Mouse (Mus musculus) T-helper 1 cell (primary cell): ENCODE results near the gene Poll.

Experiments used
- in situ Hi-C: fragments of 300-600 bp; cut with MboI, MseI; formaldehyde crosslinking; loops from one replicate; pipeline ENCODE4 v1.15.1; 2025; ENCODE audit warnings: high pct_unique_total_duplicates

Poll gene

DNA sequence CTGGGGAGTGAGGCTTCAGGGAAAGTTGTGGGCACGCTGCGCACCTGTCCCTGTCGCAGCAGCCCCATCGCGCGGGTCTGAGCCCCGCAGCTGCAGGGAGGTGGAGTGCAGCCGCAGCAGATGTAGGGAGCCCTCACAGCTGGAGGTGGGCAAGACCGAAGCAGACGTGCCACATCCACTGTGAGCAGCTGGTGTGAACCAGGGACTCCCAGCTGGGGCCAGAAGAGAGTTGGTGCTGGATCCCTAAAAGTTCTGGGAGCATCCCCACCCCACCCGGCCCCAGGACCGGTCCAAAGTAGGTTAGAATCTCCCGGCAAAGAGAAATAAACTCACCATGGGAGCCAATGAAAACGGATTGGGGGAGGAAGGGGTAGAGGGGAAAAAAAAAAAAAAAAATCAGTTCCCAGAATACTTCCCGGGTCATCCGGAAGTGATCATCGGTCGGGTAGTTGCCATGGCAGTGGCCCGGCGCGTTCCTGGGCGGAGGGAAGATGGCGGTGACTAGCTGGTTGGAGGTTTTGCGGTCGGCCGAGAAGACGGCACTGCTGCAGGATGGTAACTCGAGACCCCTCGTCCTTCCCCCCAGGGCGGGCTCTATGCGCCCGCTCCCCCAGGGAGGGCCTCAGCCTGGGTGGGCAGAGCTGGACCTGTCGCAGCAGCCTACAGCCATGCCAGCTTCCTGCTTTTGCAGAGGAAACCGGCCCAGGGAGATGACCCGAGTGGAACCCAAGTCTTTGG is at the start of gene Poll, which contains the start of gene Gm17018:
Gene Poll, minus strand, starts transcription at position 379 of the 738 bp plus-strand sequence.
Gene Gm17018, plus strand, starts transcription at position 463 of the 738 bp plus-strand sequence.
- in situ Hi-C loops, result no loop called here

DNA sequence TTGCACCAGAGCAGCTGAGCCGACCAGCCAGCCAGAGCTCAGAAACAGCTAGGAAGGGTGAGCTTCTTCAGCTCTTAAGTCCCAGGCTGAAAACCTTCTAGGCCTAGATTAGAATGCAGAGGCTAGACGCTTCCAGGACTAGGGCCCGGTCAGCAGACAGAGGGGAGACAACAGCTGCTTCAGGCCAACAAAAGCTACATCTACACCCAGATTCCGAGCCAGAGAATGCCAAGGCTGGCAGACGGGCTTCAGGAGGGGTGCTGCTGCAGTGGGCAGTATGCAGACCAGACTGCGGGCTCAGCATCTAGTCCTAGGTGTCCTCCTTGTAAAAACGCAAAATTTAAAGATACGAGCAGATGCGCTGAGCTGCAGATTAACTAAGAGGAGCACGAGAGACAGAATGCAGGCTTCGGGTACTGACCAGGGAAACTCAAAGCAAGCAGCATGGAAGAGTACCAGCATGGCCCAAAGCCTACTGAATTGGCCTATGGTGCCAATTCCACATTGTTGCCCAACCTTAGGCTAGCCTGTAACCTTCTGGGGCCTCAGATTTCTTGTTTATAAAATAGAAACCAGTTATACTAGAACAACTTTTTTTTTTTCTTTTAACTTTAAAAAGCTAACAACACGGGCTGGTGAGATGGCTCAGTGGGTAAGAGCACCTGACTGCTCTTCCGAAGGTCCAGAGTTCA is 48.5 kb upstream of the Poll start:
- in situ Hi-C loops, result no loop called here

DNA sequence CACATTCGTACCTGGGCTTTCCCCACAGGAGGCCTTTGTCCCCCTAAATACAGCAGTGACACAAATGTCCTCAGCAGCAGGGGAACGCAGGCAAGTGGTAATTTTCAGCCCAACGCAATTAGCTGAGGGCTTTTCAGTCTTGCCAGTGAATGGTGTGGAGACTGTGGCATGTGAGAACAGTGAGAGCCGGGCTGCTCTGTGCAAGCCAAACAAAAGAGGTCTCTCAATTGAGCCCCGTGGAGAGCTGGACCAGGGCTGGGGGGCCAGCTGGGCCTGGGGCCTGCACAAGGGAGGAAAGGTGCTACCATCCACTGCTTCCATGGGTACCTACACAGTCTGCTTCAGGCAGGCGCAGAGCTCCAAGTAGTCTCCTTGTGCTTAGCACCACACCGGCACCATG is 47.1 kb upstream of the Poll start:
- in situ Hi-C loops, result no loop called here

DNA sequence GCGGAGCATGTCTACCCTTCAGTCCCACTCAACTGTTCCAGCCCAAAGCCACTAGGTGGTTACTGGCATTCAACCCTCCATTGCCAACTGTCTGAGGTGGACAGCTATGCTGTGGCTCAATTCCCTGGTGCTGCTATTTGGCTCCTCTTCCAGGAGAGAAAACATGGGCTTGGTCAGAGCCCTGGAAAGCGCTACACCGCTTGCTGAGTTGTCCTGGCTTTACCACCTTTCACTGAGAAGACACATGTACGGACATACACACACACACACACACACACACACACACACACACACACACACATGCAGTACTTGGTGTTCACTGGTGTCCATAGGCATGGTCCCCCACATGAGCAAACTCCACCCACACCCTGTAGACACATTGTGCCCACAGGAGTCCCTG is 46.4 kb upstream of the Poll start:
- in situ Hi-C loops, result no loop called here

DNA sequence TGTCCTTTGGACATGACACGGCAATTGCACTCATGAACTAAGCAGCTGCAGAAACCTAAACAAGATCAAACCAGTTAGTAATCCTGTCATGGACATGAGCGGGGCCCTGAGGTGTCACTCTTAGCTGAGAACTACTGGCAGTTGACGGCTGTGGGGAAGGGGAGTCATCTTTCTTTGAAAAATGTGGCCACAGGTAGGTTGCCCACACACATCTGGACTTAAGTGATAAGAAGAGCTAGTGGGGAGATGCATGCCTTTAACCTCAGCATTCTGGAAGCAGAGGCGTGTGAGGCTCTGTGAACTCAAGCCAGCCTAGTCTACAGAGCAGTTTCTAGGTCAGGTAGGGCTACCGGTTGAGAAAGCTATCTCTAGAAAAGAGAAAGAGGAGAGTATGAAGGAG is 42.3 kb upstream of the Poll start:
- in situ Hi-C loops, result loop anchor here (5.0 kb wide), 1 partner anchor 35 kb away; no protein-coding TSS in a partner anchor

DNA sequence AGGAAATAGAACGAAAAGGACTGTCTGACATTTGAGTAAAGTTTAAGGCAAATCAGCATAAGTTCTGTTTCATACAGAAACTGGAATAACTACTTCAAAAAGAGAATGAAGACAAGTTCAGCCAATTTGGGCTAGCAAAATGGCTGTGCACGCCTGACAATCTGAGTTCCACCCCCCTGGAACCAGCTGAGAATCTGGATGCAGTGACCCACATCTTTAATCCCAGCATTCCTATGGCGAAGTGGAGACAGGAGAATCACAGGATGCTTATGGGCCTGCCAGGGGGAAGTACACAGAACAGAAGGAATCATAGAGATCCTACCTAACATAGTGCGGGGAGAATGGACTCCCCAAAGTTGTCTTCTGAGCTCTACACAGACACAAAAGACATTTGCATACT is 36.8 kb upstream of the Poll start:
- in situ Hi-C loops, result no loop called here

DNA sequence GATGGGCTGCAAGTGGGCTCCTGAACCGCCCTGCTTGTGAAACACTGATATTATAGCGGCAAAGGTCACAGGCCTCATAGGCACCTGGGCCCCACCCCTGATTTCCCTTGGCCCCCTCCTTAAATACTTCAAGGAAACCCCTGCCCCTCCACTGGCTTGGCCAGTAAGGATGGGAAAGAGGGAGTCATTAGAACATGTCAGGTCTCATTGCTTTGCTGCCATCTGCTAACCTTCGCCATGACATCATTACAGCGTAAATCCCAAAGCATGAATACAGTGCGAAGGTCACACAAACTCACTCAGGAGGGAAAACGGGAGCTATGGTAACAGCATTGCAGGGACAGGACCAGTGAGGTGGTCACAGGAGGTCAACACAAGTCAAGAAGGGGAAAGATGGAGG is 36.1 kb upstream of the Poll start:
- in situ Hi-C loops, result no loop called here

DNA sequence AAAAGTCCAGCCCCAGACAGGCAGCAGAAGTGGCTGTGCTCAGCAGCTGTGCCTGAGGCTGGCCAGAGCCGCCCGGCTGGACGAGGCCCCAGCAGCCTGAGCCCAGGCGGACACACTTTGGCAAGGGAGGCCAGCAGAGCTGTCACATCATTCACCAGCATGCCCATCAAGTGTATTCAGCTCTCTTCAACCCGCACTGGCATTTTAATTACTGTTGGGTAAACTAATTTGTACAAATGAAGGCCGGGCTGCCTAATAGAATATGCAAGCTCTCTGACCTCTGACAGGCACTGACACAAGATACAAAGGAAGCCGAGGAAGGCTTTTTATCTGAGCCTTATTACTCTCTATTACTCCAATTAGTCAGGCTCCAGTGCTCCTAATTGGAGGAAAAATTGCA is 35.7 kb upstream of the Poll start:
- in situ Hi-C loops, result no loop called here

DNA sequence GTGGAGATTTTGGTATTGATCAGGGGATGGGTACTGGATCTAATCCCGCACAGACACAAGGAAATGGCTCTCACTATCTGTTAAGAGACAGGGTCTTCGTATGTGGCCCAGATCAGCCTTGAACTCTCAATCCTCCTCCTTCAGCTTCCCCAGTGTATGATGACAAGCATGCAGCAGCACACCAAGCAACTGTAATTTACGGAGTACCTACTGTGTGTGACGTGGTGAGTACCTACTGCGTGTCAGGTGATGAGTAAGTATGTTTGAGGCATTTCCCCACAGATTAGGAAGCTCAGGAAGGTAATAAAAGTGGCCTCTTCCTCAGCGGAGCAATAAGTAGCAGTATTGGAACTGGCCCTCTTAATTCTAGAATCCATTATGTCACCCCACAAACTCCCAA is 35.1 kb upstream of the Poll start:
- in situ Hi-C loops, result no loop called here

DNA sequence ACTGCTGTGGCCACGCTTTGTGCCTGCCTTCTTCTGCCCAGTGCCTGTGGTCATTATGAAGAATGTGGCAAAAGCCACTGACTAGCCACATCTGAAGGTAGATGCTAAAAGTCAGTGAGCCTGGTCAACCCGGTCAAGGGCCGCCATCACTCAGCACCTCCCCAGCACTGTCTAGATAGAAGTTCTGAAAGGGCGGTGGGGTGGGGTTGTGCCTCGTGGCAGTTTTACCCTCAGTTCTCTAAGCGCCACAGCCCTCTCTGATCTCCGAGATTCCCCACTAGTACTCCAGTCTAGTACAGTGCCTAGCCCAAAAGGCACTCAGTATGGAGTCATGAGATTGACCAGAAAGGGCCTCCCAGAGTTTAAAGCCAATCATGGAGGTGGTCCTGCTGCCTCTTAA is 33.7 kb upstream of the Poll start:
- in situ Hi-C loops, result no loop called here

DNA sequence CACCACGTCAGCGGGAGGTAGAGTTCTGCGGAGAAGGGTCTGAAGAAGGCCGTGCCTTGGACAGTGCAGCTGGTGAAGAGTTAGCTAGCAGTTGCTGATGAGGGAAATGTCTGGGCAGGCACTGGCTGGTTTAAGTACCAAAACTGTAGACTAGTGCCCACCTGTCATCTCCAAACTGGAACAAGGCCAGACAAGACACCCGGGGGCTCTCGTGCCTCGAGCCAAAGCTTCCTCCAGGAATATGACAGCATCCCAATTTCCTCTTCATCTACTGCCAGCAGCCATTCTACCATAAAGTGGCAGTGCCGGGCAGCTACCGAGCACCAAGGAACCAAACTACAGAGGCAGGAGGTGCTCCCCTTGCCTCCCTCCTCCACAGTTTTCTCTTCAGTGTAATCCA is 32.6 kb upstream of the Poll start:
- in situ Hi-C loops, result no loop called here

DNA sequence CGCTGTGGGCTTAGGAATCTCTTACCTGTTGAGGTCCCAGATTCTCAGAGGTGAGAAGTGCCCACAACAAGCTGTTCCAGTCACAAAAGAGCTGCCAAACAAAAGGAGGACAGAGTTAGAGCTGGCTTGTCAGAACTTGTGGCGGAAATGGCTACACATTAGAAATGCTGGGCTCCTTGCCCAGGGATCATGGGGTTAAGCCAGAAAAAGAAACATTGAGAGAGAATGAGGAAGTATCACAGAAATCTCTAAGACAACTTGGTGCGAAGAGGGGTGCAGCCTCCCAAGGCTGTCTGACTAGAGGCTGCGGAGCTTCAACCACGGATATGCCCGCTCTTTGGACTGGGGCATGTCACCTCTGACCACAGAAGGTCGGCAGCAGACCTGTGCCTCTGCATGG is 31.4 kb upstream of the Poll start:
- in situ Hi-C loops, result no loop called here

DNA sequence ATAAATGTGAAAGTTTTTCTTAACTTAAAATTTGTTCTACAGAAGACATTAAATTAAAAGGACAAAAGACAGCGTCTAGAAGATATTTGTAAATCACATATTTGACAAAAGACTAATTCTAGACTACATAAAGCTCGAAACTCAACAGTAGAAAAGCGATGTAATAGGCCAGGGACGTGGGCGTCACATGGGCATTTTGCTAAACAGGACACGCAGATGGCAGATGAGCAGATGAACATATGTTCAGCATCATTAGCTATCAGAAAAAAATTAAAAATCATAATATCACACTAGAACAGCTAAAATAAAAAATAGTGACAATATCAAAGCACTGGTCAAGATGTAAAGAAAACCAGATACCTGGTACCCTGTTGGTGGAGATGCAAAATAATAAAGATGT is 29.4 kb upstream of the Poll start:
- in situ Hi-C loops, result no loop called here

DNA sequence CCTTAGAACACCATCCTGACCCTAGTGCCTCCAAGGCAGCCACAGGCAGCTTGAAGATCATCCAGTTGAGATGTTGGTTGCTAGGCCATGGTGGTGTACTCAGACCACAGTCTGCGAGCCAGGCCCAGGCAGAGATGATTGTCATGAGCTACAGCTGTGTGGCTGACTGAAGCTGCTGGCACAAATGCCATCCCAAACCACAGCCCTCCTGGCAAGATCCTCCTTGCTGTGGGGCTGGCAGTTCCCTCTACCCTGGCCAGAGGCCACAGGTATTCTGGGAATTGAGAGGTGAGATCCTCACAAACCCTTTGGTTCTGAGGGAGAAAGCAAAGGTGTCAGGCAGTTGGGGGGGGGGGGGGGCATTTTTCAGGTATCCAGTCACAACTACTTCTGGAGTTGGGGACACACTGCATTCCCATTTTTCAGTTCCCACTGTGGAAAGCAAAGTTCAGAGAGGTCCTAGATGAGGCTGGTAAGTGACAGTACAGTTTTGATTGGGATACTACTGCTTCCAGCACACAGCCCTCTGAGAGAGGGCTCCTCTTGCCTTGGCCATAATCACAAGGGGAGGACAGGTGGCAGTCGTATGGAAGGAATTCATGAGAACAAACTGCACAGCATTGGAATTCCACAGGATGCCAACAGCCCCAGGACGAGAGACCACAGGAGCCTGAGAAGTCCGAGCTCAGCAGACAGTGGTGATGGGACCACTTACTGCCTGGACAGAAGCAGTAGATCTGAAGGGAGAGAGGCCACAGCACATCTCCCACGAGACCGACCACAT is 27.4 kb upstream of the Poll start:
- in situ Hi-C loops, result no loop called here

DNA sequence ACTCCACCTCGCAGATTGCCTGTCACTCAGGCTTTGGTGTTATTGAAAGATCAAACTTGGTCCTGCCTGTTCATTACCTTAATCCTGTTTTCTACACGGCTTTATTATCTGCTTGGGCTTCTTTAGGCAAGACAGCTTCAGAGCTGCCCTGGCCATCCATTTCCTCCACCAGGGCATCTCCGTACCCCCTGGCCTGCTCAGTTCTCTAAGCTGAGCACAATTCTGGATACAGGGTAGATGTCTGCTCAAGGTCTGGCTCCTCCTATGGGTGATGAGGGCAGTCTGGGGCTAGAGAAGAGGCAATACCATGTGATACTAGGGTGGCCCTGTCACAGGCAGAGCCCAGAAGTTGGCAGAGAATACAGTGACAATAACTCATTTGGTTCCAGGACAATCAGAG is 26.5 kb upstream of the Poll start:
- in situ Hi-C loops, result no loop called here

DNA sequence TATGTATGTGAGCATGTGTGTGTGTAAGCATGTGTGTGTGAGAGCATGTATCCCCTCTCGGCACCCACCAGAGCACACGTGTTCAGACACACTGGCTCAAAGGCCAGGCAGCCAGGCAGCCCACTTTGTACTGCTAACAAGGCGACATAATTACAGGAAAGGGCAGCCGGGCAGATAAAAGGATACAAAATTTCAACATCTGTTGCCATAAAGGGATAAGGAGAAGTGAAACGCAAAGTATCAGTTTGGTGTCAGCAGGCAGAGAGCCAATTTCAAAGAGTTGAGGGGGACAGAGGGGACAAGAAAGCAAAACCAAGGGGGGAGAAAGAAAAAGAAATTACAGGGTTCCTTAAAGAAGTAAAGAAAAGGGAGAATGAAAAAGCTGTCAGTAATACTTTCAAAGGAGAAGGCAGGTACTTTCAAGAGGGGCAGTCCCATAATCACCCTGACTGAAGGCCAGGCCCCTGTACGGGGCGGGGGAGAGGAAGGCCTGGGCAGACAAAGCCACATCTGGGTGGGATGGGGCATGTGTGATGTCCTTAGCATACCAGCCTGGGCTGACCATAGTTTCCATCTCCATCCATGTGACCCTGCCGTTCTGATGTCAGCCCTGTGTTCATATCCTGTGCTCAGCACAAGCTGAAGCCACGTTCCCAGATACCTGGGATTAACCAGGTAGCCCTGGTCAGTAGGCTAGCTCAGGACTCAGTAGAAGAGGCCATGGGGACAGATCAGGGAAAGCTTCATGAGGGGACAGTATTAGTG is 24.7 kb upstream of the Poll start:
- in situ Hi-C loops, result no loop called here

DNA sequence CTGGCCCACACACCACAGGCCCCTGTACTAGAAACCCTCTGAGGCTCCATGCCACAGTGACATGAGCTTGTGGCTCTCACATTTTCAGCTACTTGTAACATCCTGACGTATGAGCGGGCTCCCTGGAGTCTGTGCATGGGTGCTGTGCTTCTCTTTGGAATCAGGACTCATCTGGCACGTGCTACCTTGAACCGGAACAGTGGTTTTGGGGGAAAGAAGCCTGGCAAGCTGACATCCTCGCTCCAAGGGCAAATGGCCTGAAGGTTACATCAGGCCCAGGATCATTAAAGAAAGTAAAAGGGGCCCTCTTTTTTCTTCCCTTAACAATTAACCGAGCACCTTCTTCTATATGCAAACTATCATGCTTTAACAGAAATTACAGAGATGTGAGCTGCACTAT is 22.8 kb upstream of the Poll start:
- in situ Hi-C loops, result no loop called here

DNA sequence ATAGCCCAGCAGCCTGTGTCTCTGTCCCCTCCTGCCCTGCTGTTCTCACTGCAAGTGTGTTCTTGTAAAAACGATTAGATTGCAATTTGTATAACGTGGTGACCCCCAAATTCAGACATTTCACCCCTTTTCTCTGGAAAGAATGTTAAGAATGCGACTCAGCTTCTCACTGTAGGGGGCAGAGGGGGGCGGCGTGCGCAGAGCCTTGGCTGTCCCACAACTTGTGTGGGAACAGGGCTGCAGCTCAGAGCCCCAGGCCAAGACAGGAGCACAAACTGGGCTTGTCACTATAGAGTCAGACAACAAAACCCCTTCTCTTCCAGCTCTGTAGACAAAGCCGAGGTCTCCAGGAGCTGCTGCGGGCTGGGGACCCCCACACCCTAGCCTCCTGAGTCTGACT is 21.8 kb upstream of the Poll start:
- in situ Hi-C loops, result no loop called here

DNA sequence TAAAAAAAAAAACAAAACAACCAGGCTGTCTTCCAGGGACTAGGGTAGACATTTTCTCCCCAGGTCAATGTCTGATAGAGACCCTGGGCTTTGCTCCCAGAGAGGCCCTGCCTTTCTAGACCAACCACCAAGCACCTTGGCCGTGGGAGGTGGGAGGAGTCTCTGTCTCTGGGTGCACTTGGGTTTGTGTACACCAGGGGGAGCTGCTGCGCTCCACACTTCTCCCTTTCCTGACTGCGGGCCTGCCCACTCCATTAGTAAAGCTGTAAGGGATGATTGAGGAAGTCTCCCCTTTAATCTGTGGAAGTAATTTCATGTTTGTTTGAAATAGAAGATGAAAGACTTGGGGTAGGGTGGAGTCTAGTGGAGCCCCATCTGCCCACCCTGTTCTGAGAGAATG is 20.9 kb upstream of the Poll start:
- in situ Hi-C loops, result no loop called here

DNA sequence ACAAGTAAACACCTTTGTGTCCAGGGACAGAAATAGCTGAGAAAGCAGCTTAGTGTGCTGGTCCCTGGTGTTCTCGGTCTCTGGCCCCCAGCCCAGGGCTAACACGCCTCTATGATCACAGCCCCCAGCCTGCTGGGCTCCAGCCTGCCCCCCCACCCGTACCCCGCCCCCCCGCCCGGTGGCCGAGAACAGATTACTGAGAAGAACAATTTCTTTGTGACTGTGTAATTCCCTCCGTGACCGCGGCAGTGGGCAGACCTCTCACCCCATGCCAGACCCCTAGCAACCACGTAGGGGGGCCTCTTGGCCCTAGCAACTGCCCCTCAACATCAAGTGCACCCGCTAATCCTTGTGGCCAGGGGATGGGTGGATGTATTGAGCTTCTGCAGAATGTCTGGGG is 19.9 kb upstream of the Poll start:
- in situ Hi-C loops, result no loop called here

DNA sequence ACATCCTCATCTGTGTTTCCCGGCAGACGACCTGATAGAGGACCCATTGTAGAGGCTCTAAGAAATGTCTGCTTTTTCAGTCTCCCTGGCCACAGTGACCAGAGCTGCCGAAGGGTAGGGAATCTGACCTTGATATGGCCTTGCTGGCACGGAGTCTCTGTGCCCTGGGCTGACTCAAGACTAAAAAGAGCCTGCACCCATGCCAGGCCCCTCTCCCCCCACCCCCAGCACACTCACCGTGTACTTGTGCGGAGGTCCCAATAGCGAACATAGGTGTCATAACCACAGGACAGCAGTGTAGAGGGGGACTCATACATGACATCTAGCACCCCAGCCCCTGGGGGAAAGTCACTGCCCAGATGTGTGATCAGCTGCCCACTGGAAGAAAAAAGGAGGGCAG is 19.1 kb upstream of the Poll start:
- in situ Hi-C loops, result no loop called here

DNA sequence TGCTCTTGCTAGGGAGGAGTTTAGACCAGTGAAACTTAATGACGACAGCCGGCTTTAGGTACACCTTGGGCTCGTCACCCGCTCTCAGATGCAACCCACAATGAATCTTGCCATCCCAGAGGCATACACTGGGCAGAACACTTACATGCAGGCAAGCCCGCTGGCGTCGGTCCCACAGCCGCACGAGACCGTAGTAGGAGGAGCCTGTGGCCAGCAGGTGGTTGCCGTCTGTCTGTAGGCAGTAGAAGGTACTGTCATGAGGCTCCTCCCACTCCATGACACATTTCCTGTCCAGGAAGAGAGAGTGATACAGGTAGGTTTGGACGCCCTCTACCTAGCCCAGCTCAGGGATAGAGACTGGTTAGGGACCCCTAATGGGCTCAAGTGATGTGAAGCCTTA is 18.6 kb upstream of the Poll start:
- in situ Hi-C loops, result no loop called here
